Mouse (Mus musculus): ENCODE measurements around the gene Tnpo2. TPM values are rescaled to one million over a fixed set of nuclear protein-coding genes. Genes with fewer than 3 reads are reported as not detected.
A peak's percentile ranks its signal among the peaks of the same experiment; 100 is the strongest.

The Tnpo2 gene
- polyA plus RNA-seq (2015; fragmentation: Nextera tagmentation; extraction: Ambion mirVana) = 49.0 and 52.7 TPM in 2 replicates

DNA sequence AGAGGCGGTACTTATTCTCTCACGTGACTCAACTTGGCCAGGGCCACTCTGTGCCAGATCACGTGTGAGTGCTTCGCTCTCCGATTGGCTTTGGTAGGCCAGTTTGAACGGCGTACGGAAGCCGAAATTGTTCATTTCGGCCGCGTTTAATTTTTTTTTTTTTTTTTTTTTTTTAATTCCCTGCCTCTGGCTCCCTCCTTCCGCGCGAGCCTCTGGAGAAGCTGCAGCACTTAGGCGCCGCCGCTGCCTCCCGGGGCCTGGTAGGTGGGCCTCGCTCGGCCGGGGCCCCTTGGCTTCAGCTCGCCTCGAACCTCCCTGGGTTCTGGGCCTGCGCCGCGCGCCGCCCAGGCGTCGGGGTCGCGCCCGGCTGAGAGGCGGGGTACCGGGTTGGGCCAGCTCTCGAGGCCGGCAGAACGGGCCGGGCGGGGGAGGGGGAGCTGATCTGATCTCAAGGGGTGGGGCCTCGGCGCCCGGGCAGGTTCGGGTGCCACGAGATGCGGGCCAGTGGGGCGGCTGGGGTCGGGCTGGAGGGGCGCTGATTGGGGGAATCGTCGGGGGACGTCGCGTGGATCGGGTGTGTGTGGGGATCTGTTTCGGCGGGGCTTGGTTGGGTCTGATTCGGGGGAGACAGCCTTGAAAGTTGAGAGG lies at the start of gene Tnpo2:
TSS of gene Tnpo2 (plus strand) at position 198 of the 648 bp plus-strand sequence.
- Histone ChIP-seq H3K27ac (replicated peaks) (peak within 1 kb of the TSS; percentile 99), H3K9ac (peak within 1 kb of the TSS; percentile 93), H3K4me1 (replicated peaks) (peaks cover 29% of the 10 kb centered on the region), H3K4me2 (peak within 1 kb of the TSS; percentile 99), H3K36me3 (peaks cover 28% of the 10 kb centered on the region), H3K4me3 (peak within 1 kb of the TSS; percentile 76), H3K27me3 (no peaks in the 10 kb centered on the region), H3K9me3 (no peaks in the 10 kb centered on the region)
- peak; percentile 93 for ATAC-seq (ENCODE audit: low read depth)
- WGBS = 1% methylated on average over 59 of the region's 59 CpGs

DNA sequence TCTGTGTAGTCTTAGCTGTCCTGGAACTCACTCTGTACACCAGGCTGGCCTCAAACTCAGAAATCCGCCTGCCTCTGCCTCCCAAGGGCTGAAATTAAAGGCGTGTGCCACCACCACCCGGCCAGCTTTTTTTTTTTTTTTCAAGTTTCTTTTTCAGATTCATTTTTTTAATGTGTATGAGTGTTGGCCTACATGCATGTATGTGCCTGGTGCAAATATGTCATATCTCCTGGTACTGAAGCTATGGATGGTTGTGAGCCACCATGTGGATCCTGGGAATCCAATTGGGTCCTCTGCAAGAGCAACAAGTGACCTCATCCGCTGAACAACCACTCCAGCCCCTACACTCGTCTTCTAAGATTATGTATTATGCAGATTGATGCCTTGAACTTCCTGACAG lies 49.3 kb upstream of the Tnpo2 start:
- Histone ChIP-seq H3K4me3 (no peak overlapping the region), H3K27me3 (peaks cover 43% of the 10 kb centered on the region), H3K4me1 (replicated peaks) (peaks cover 43% of the 10 kb centered on the region), H3K9ac (no peak overlapping the region), H3K9me3 (no peaks in the 10 kb centered on the region), H3K4me2 (no peak overlapping the region), H3K36me3 (no peaks in the 10 kb centered on the region), H3K27ac (replicated peaks) (no peak overlapping the region)
- ATAC-seq (ENCODE audit: low read depth) = no peak
- WGBS = 86% methylated on average over 5 of the region's 5 CpGs

DNA sequence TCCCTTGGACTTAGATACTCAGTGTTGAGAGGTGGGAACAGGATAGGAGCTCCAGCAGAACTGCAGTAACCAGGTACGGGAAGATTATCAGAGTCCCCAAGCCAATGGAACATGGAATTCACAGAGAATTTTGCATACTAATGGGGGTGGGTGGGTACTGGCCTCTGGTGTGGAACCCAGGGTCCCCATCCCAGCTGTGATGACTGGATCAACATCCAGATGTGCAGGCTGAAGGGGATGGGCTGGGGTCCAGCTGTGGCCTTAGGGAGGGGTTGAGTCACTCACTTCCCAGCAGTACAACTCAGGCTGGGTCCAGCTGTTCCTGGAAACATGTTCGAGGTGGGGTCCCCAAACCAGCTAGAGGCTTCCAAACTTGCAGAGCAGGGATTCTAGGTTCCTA lies 48.8 kb upstream of the Tnpo2 start:
- no peak for ATAC-seq (ENCODE audit: low read depth)
- WGBS = 58% methylated on average over 2 of the region's 2 CpGs
- H3K4me1 ChIP-seq (replicated peaks) = peaks cover 43% of the 10 kb centered on the region
- no peak overlapping the region for H3K4me2 ChIP-seq
- H3K4me3 ChIP-seq = no peak overlapping the region
- H3K27me3 ChIP-seq = peaks cover 39% of the 10 kb centered on the region
- H3K9me3 ChIP-seq = no peaks in the 10 kb centered on the region
- no peak overlapping the region for H3K9ac ChIP-seq
- H3K36me3 ChIP-seq = no peaks in the 10 kb centered on the region
- H3K27ac ChIP-seq (replicated peaks) = no peak overlapping the region

DNA sequence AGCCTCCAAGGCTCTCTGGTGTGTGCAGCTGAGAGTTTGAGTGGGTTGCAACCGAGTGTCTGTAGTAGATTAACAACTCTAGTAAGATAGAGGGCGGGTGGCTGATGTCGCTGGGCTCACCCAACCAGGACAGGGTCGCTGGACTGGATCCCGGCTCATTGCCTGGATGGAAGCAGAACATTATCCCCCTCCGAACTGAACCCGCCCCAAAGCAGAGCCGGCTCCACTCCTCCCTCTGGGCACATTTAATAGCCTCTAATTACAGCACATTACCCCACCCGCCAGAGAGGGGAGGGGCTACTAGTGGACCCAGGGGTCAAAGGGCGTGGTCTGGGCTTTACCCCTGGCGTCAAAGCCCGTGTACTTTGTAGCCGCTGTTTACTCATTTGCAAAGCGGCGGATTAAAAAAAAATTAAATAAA lies 47.4 kb upstream of the Tnpo2 start:
- Histone ChIP-seq H3K9me3 (no peaks in the 10 kb centered on the region), H3K36me3 (no peaks in the 10 kb centered on the region), H3K4me3 (peak overlapping the region; percentile 53; the same call in 1 of the 2 replicates), H3K4me1 (replicated peaks) (peaks cover 42% of the 10 kb centered on the region), H3K9ac (no peak overlapping the region; the same call in 1 of the 2 replicates), H3K27ac (replicated peaks) (no peak overlapping the region), H3K4me2 (peak overlapping the region; percentile 80), H3K27me3 (peaks cover 35% of the 10 kb centered on the region)
- WGBS = 7% methylated on average over 15 of the region's 15 CpGs
- ATAC-seq (ENCODE audit: low read depth) = no peak

DNA sequence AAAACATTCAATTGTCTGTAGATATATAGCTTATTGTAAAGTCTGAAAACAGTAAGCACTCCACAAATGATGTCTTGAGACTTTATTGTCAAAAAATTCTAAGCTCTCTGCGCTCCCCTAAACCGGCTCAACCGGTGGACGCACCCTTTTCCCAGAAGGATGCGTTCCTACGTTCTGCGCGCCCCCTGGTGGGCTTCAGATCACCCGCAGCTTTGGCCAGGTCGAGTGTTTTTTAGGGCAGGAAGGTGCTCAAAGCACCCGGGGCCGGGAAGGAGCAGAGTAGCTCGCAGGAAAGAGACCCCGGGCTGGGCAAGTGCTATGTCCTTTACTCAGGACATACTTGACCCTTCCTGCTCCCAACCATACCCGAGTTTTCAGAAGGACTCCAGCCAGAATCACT lies 46.9 kb upstream of the Tnpo2 start:
- Histone ChIP-seq H3K27ac (replicated peaks) (peak overlapping the region; percentile 81), H3K36me3 (no peaks in the 10 kb centered on the region; the same call in 1 of the 2 replicates), H3K4me1 (replicated peaks) (peaks cover 37% of the 10 kb centered on the region), H3K4me3 (peak overlapping the region; percentile 53), H3K9ac (peak overlapping the region; percentile 72), H3K27me3 (peaks cover 35% of the 10 kb centered on the region), H3K9me3 (no peaks in the 10 kb centered on the region), H3K4me2 (peak overlapping the region; percentile 80)
- ATAC-seq (ENCODE audit: low read depth) = peak; percentile 59
- WGBS = under 1% methylated on average over 15 of the region's 15 CpGs

DNA sequence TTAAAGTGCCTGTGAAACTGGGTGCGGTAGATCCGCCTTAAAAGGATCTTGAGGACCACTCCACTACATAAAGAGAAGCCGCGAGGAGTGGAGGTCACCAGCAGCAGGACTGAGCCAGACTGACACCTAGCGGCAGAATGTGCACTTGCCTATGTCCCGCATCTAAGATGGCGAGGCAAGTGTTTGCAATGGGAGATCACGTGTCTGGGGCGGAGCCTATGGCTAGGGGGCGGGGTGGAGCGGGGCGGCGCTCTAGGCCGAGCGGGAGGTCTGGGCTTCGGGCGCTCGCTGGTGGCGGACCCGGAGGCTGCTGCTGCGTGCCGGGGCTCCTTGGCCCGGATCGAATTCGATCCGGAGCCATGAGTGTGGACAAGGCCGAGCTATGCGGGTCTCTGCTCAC lies 46.4 kb upstream of the Tnpo2 start, which contains the start of gene Hook2:
TSS of gene Hook2 (plus strand) at position 255 of the 400 bp plus-strand sequence.
- H3K4me2 ChIP-seq = peak within 1 kb of the TSS; percentile 80
- peak within 1 kb of the TSS; percentile 81 for H3K27ac ChIP-seq (replicated peaks)
- H3K9me3 ChIP-seq = no peaks in the 10 kb centered on the region
- peak; percentile 88 for ATAC-seq (ENCODE audit: low read depth)
- peaks cover 40% of the 10 kb centered on the region for H3K27me3 ChIP-seq
- H3K9ac ChIP-seq = peak within 1 kb of the TSS; percentile 78
- 1% methylated on average over 28 of the region's 28 CpGs for WGBS
- H3K4me1 ChIP-seq (replicated peaks) = peaks cover 31% of the 10 kb centered on the region
- peak within 1 kb of the TSS; percentile 53 for H3K4me3 ChIP-seq
- H3K36me3 ChIP-seq = no peaks in the 10 kb centered on the region; the same call in 1 of the 2 replicates

DNA sequence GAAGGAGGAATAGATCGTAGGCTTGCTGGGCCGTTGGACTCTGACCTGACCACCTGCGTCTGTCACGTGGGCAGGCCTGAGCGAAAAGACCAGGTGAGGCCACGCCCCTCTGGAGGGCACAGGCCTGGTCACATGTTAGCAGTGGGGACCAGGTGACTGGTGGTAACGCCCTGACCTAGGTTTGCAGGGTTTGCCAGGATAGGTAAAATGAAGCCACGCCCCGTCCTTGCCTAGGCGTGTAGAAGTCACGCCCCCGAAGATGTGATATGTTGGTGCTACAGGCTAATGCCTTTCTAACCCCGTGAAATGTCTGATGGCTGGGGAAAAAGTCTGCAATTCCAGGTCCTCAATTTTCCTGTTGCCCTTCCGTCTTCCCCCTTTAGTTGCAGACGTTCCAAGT lies 45.9 kb upstream of the Tnpo2 start:
- 2% methylated on average over 15 of the region's 15 CpGs for WGBS
- Histone ChIP-seq H3K4me2 (peak overlapping the region; percentile 80), H3K27ac (replicated peaks) (peak overlapping the region; percentile 50; the same call in 1 of the 2 replicates), H3K9me3 (no peaks in the 10 kb centered on the region), H3K4me1 (replicated peaks) (peaks cover 31% of the 10 kb centered on the region), H3K36me3 (no peaks in the 10 kb centered on the region; the same call in 1 of the 2 replicates), H3K27me3 (peaks cover 44% of the 10 kb centered on the region), H3K4me3 (peak overlapping the region; percentile 53), H3K9ac (peak overlapping the region; percentile 78)
- ATAC-seq (ENCODE audit: low read depth) = peak; percentile 62

DNA sequence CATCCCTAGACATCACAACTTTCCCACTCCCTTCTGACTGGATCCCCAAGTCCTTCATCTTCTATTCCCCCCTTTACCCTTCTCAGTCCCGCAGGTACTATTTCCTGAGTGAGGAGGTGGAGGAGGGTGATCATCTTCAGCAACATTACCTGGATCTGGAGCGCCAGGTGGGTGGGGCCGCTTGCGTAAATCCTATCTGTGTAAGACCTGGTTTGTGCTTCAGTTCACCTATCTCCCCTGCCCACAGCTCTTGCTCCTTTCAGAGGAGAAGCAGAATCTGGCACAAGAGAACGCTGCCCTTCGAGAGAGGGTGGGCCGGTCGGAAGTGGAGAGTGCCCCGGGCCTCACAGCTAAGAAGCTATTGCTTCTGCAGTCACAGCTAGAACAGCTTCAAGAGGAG lies 42.3 kb upstream of the Tnpo2 start:
- no peak overlapping the region for H3K4me2 ChIP-seq
- peaks cover 7% of the 10 kb centered on the region for H3K36me3 ChIP-seq
- WGBS = 93% methylated on average over 9 of the region's 9 CpGs
- peaks cover 29% of the 10 kb centered on the region for H3K4me1 ChIP-seq (replicated peaks)
- ATAC-seq (ENCODE audit: low read depth) = no peak
- H3K9ac ChIP-seq = no peak overlapping the region
- H3K9me3 ChIP-seq = no peaks in the 10 kb centered on the region
- no peak overlapping the region for H3K27ac ChIP-seq (replicated peaks)
- H3K4me3 ChIP-seq = no peak overlapping the region
- H3K27me3 ChIP-seq = peaks cover 33% of the 10 kb centered on the region

DNA sequence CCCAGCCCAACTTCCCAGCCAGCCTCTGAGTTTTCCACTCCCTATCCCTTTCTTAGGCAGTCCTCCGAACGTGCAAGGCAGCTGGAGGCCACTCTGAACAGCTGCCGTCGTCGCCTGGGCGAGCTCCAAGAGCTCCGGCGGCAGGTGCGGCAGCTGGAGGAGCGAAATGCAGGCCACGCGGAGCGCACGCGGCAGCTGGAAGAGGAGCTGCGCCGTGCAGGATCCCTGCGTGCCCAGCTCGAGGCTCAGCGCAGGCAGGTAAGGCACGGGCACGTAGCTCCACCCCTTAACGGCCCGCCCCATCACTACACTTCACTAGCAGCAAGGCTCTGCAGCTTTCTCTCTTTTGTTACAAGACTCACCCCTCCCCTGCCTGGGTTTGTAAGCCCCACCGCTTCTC lies 41.0 kb upstream of the Tnpo2 start:
- Histone ChIP-seq H3K9ac (no peak overlapping the region), H3K4me2 (no peak overlapping the region), H3K4me1 (replicated peaks) (peaks cover 22% of the 10 kb centered on the region), H3K4me3 (no peak overlapping the region), H3K36me3 (peaks cover 7% of the 10 kb centered on the region), H3K27ac (replicated peaks) (0 out of 2 replicates have a peak overlapping the region, but pooled peaks have one; percentile 1), H3K27me3 (peaks cover 33% of the 10 kb centered on the region), H3K9me3 (no peaks in the 10 kb centered on the region)
- WGBS = 25% methylated on average over 25 of the region's 25 CpGs
- no peak for ATAC-seq (ENCODE audit: low read depth)

DNA sequence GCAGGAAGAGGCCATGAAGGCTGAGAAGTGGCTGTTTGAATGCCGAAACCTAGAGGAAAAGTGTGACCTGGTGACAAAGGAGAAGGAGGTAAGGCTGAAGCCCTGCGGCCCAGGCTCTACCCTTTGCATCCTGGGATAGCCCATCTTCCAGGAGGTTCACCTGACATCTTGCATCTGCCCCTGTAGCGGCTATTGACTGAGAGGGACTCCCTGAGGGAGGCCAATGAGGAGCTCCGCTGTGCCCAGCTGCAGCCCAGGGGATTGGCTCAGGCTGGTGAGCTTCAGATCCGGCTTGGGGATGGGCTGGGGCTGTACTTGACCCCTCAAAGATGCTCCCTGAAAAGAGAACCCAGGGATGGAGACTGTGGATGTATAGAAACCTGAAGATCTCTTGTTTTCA lies 39.7 kb upstream of the Tnpo2 start:
- H3K27me3 ChIP-seq = peaks cover 33% of the 10 kb centered on the region
- 80% methylated on average over 5 of the region's 5 CpGs for WGBS
- no peak overlapping the region for H3K27ac ChIP-seq (replicated peaks)
- H3K9me3 ChIP-seq = no peaks in the 10 kb centered on the region
- H3K9ac ChIP-seq = no peak overlapping the region
- no peak overlapping the region for H3K4me3 ChIP-seq
- peaks cover 12% of the 10 kb centered on the region for H3K36me3 ChIP-seq
- peaks cover 15% of the 10 kb centered on the region for H3K4me1 ChIP-seq (replicated peaks)
- no peak overlapping the region for H3K4me2 ChIP-seq
- ATAC-seq (ENCODE audit: low read depth) = no peak

DNA sequence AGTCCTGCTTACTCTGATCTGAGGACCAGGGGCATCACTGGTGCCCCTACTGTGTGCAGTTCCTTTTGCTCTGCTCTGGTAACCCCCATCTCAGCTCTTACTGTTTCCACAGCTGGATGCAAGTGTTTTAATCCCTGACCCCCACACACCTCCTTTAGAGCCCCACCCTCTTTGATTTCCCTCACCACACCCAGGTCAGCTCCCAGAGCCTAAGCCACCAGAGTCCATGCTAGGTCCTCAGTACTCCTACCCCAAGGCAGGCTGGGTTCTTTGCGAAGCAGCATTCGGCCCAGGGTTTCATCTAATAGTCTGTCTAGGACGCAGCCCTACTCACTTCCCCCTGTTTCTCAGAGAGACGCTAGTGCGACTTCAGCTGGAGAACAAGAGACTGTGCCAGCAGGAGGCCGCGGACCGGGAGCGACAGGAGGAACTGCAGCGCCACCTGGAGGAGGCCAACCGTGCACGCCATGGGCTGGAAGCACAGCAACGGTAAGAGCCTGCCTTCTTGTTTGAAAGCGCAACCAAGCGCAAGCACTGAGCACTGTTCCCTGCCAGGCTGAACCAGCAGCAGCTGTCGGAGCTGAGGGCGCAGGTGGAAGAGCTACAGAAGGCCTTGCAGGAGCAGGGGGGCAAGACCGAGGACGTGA lies 38.9 kb upstream of the Tnpo2 start:
- no peak overlapping the region for H3K27ac ChIP-seq (replicated peaks)
- H3K4me2 ChIP-seq = peak overlapping the region; percentile 34
- peak; percentile 73 for ATAC-seq (ENCODE audit: low read depth)
- peaks cover 33% of the 10 kb centered on the region for H3K27me3 ChIP-seq
- peaks cover 15% of the 10 kb centered on the region for H3K4me1 ChIP-seq (replicated peaks)
- 5% methylated on average over 19 of the region's 19 CpGs for WGBS
- H3K4me3 ChIP-seq = no peak overlapping the region
- H3K36me3 ChIP-seq = peaks cover 18% of the 10 kb centered on the region
- peak overlapping the region; percentile 58; the same call in 1 of the 2 replicates for H3K9ac ChIP-seq
- H3K9me3 ChIP-seq = no peaks in the 10 kb centered on the region

DNA sequence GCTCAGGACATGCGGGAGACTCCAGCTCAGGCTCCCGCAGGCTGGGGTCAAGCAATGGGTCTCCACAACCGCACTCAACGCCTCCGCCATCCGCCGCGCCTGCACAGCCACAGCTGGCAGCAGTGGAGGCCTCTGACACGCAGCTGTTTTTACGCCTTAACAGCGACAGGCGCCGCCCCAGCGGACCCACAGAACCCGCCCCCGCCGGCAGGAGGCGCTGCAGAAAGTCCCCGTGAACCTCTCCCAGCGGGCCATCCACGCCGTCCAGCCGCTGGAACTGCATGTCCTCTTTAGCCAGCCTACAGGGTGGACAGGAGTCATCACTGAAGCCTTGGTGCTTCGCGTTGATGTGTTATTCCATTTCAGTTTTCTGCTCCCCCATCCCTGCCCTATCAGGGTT lies 29.0 kb upstream of the Tnpo2 start:
- H3K4me1 ChIP-seq (replicated peaks) = 0 out of 2 replicates have a peak, but pooled peaks cover 3% of the 10 kb centered on the region
- no peak overlapping the region for H3K4me2 ChIP-seq
- H3K36me3 ChIP-seq = peaks cover 4% of the 10 kb centered on the region; the same call in 1 of the 2 replicates
- no peaks in the 10 kb centered on the region for H3K9me3 ChIP-seq
- H3K9ac ChIP-seq = no peak overlapping the region
- no peak overlapping the region for H3K27ac ChIP-seq (replicated peaks)
- ATAC-seq (ENCODE audit: low read depth) = no peak
- no peak overlapping the region for H3K4me3 ChIP-seq
- peaks cover 58% of the 10 kb centered on the region for H3K27me3 ChIP-seq
- 18% methylated on average over 25 of the region's 25 CpGs for WGBS

Data from neural tube, embryonic 13.5 days (tissue).